Mouse (Mus musculus) gastrocnemius, postnatal 10 days (tissue): ENCODE results near the gene Znrf4. TPM values are rescaled to one million over a fixed set of nuclear protein-coding genes. Genes with fewer than 3 reads are reported as not detected.

Experiments
- DNase-seq: peaks from one replicate; pipeline ENCODE4 v3.0.0; 2021; ENCODE audit warnings: mixed read lengths
- total RNA-seq, 2 experiments: library from RNA; stranded (reverse); gene quantifications; 2 replicates each; pipeline ENCODE4 v1.2.3; 2021

Znrf4 gene
- total RNA-seq, 2 experiments from 2014 or later = not detected

DNA sequence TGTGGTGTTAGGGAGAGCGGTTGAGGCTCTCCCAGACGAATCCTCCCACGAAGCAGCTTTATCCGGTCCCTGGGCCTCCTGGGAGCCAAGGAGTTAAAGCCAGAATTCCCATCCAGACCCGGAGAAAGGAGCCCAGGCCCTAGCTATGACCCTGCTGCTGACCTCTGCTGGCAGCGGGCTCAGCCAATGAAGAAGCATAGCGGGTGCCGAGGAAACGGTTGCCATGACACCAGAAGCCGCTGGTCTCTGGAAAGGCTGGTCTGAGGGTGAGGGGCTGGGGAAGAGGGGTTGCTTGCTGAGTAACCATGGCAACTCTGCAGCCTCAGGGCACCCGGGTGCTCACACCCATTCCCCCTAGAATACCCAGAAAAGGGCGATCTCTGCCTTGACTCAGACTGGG is 24.2 kb downstream of the Znrf4 start:
- no peak for DNase-seq

DNA sequence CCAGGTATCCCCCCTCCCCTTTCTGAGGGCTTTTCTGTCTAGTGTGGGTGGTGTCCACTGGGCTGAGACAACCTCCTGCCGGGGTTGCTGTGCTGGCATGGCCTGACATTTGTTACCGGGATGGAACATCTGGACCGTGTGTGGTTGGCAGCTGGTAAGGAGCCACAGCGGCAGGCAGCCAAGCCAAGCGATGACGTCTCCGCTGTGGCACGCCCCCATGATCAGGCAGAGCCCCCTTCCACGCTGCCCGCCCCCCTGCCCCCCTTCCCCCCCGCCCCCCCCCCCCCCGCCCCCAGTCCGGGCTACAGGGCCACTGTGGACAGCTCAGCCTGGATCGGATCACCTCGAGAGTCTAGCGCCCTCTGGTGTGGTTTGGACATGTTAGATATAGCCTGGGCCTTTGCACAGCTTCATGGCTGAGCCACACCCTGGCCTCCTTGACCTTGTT is 24.8 kb downstream of the Znrf4 start:
- DNase-seq = no peak

DNA sequence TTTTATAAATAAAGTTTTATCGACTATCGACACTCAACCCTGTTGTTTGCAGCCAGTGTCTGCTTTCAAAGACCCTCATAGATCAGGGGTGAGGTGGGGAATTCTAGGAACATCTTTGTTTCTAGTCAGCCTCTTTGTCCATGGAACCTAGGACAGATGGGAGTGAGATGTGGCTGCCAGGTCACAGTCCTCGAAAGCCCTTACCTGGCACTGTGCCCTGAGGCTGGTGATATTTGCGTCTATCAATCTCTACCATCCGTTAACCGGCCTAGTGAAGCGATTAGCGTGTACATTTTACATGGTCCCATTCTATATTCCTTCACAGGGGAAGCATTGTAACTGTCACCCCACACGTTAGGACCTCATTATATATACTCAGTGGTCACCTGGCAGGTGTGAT is 26.3 kb downstream of the Znrf4 start:
- no peak for DNase-seq

DNA sequence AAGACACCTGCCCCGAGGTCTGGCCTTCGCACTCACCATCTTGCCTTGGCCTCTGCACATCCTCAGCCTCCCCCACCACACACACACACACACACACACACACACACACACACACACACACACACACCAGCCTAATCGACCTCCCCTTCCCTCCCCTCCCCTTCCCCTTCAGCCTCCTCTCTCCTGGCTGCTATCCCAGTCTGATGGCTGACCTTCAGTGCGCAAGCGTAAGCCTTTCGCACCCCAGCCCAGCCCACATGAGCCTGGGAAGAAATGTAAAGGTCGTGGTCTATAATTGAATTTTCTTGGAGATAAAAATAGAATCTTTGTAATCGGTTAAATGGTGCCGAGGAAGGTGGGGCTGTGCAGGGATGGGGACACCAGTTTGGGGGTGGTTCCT is 27.1 kb downstream of the Znrf4 start:
- DNase-seq = no peak

DNA sequence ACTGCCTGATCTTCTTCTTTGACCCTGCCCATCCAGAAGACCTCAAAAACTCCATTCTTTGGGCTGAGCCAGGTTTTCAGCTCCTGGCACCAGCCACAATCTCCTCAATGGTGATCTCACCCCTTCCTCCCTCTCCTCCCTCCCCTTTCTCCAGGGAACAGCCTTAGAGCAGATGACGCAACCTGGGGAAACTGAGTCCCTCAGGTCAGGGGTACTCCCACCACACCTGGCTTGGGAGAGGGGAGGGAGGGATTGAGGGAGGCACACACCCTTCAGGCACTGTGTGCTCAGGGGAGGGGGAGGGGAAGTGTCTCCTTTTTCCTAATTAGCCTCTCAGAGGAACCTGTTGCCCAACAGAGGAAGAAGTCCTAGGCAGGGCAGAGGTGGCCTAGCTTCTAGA is 29.6 kb downstream of the Znrf4 start:
- no peak for DNase-seq

DNA sequence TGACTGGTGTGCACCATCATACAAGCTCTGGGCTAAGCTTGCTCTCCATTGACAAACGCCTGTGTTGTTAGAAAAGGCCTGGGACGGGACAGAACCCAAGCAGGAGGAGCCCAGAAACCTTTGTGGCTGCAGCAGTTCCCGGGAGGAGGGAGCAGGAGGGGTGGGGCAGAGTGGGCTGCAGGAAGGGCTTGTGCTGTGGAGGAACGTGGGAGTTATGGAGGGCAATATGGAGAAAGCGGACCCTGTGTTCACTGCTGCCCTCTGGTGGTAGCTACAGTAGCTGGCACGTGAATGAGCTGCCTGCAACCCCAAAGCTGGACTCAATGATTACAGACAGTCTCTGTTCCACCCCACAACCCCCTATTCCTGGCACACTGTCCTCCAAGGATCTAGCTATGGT is 32.9 kb downstream of the Znrf4 start:
- peak; percentile 69 for DNase-seq

DNA sequence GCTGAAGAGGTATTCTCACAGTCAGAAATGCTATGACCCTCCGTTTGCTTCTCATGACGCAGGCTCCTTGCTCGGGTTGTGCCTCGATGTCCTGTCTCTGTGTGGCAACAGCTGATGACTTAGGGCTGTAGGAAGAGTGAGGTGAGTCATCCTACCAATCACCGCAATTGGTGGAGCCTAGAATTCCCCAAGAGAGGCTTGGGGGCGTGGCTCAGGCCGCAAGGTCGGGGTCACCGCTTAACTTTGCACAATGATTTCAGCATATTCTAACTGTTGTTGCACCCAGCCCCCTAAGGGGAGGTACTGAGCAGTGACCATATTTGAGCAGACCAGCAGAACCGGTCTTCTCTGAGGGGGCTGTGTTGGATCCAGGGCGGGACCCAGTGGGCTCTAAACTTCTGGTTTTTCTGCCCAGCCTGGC is 34.0 kb downstream of the Znrf4 start:
- no peak for DNase-seq

DNA sequence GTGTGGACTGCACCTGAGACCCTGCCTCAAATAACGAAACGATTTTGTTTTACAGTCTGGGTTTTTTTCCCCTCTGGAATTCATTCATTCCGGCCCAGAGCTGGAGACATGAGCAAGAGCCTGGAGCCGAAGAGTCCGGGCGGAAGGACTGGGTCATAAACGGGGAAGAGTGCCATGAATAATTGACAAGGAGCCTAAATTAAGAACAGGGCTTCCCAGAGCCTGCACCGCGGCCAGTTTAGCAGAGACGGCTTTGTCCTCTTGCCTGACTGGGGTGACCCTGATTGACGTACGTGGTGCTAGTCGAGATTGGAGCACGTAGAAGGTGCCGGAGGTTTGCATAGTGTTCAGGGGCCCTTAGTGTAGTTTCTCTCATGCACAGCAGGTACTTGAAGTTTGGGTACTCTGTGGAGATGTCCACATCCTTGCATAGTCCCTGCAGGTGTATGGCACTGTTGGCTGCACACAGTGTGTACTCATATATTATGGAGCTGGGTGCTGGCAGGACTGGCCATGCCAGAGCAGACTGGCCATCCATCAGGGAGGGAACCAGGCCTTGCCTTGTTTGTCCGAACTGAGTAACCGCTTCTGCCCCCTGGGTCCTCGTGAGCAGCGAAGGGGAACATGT is 34.9 kb downstream of the Znrf4 start:
- DNase-seq = no peak

DNA sequence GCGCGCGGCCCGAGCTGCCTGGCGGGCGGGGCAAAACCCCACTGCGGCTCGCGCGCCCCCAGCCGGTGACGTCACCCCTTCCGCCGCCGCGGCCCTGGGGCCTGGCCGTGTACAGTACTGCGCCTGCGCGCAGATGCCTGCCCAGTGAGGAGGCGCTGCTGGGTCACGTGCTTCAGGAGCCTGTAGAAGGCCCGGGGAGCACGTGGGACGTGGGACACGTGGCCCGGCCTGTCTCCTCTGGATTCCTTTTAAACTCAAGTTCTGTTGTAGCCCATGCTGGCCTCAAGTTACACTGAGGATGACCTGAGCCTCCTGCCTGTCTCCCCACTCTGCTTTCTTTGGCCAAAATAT is 35.9 kb downstream of the Znrf4 start, which contains the start of gene Ptprs:
Gene Ptprs (minus strand): TSS at position 82 of the 351 bp plus-strand sequence.
- DNase-seq = peak; percentile 92

DNA sequence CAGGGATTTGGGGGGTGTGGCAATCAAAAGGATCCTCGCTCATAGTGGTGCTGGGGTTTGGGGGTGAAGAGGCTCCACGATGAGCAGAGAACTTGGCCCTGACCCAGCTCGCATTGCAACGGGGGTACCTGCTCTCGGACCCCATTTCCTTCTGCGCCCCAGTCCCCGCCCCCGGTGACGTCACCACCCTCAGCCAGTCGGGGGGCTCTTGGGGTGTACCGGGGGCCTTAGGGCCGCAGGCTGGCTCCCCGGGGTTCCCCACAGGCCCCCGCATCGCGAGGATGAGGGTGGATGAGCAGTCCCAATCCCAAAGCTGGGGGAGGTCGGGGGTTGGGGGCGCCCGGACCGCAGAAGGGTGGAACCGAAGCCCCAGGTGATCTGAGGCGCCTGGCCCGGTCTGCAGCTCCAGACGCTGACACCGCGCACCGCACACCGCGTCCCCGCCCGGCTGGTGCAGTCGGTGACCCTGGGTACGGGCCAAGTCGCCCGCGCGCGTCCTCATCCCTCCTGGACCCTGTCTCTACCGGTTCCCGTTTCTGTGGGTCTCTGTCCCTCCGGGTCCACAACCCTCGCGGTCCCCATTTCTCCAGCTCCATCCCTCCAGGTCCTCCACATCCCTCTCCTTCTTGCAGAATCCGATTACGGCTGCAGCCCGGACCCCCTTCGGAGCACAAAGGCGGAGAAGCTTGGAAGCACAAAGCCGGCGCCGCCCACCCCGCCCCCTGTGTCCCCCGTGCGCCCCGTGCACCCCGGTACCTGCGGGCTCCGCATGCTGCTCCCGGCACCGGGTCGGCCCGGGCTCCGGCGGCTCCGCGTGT is 36.4 kb downstream of the Znrf4 start:
- peak; percentile 52 for DNase-seq

DNA sequence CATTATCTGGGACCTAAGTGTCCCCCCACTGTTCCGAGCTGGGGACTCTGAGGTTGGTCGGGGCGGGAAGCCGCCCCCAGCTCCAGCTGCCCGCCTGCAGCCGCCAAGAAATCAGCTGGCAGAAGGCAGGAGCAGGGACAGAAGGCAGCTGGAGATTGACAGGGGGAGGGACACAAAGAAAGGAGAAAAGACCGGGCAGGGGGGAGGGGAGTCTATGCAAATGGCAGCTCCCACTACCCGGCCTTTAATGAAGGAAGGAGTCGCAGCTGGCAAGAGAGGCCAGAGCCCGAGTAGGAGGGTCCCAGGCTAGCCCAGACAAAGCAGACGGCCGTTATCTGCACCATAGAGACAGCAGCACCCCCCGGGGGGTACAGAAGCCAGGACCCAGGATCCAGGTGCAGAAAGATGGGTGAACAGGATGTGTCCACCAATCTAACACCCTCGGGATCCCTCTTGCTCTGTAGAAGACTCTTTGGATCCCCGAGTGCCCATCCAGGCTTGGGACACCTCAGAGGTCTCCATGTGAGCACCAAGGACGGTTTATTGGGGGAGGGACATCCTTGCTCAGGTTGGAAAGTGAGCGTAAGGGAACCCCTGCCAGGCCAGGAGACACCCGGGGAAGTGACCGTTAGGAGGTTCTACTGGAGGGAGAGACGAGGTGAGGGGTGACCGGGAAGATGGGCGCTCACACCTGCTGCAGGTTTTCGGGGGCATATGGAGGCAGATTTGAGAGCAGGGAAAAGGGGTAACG is 37.2 kb downstream of the Znrf4 start:
- no peak for DNase-seq

DNA sequence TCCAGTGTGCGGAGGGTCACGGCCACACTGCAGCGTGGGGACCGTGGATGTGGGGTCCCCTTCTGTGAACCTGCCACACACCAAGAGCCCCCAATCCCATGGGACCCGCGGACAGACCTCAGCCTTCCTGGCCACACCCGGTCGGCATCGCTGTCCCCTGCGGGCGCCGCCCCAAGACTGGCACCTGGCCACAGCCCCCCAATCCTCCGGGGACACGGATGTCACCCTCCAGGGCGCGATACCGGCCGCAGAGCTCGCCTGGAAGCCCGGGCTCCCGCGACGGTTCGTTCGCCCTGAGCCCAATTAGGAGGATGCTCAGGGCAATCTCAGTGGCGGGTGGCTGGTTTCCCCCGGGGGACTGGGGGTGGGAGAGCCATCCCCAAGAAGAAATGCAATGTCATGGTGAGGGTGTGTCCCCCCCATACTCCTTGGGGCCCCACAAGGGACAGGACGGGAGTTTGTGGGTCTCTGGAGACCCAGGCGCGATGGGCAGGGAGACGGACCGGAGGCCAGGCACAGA is 37.9 kb downstream of the Znrf4 start:
- DNase-seq = no peak

DNA sequence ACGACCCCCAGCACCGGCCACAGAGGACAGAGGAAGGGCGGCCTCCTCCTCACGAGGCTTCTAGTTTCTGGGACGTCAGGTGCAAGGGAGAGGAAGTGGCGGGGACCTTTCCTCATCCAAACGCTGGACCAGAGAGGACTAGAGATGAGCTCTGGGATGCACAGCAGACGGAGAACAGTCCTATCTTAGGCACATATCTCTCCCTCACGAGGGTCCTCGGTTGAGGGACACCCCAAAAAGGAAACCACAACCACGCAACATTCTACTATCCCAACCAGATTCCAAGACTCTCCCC is 38.7 kb downstream of the Znrf4 start:
- no peak for DNase-seq

DNA sequence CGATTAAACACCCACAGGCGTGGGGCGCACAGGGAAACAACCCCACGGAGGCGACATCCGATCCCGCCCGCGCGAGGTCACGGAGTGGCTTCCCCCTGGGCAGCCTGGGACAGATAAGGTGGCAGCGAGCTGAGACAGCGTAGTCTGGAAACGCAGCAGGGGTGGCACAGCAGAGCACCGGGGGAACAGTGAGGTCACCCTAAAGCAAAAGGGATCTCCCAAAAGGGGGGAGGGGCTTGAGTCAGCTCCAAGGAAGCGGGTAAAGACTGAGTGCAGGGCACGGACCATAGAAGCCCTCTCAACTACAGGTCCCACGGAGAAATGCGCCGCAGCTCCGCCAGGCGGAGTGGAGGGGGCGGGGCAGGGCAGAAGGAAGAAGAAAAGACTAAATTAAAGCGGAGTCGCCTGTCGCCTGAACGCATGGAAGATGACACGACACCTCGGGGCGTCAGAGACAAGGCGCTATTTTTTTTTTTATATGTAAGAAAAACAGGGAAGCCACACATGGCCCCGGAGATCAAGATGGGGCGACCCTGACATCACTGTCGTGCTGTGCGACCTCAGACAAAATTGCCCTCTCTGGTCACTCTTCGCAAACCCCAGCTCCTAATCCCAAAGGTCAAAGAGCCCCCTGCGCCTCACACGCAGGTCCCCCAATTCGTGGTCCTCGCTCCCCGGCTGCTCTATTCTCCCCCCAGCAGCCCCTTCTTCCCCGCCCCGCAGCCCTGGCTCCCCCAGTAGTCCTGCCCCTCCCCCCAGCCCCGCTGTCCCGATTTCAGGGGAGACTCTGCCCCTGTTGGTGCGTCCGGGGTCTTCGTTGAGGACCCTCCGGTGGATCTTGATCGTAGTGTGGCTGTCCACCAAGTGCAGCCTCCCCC is 39.3 kb downstream of the Znrf4 start:
- peak; percentile 67 for DNase-seq

DNA sequence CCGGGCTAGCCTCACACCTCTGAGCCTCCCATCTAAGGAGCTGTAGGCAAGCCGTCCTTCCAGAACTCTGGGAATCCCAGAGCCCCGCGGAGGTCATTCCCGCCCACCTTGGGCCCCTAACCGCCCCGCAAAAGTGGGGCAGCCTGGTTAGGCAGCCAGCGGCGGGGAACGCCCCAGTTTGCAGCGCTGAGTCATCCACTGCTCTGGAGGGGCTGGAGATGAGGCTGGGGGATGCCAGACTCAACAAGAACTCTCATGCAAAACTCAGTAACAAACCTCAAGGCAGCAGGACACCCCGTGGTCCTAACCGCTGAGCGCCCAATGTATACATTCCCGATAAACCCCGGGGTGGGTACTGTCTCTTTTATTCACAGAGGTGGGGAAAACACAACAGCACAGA is 40.1 kb downstream of the Znrf4 start:
- DNase-seq = no peak

DNA sequence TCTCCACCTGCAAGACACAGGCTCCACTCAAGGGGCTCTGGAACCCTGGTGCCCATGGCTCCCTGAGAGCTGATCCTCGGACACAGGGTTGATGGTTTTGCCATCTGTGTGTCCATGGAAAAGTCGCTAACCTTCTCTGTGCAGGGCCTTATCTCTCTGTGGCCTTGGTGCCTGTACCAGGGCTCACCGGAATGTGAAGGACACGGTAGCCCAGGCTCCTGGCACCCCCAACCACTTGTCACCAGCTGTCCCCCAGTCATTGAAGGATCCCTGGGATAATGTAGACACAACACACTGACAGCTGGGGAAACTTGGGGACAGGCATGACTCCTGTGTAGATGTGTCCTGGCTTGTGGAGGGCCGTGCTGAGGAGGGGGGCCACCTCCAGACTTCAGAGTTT is 41.1 kb downstream of the Znrf4 start:
- DNase-seq = no peak

DNA sequence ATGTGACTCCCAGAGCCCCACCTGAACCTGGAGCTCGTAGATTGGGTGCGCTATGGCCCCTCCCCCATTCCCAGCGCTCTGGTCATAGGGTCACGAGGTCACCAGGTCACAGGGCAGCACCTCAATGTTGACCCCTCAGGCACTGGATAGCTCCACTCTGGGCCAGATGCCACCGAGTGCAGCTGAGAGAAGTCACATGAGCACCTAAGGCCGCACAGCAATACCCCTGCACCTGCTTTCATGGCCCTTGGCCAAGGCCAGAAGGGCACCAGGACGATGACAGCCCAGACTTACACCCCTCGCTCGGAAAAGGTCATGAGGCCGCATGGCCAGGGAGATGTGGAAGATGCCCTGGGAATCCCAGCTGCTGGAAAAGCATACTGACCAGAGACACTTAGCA is 41.7 kb downstream of the Znrf4 start:
- DNase-seq = no peak

DNA sequence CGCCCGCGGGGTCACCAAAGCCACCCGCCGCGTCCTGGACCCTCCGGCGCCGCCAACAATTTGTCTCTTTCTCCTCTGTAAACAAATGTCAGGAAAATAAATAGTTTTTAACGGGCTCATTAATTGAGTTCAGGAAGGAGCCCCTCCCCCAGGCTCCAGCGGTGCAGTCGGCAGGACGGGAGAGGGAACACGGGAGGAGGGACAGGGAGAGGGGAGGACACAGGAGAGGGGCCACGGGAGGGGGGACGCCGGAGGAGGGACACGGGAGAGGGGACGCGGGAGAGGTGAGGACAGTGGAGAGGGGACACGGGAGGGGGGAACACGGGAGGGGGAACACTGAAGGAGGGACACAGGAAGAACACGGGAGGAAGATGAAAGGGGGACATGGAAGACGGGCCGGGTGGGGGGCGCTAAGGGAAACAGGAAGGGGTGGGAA is 42.2 kb downstream of the Znrf4 start:
- DNase-seq = no peak

DNA sequence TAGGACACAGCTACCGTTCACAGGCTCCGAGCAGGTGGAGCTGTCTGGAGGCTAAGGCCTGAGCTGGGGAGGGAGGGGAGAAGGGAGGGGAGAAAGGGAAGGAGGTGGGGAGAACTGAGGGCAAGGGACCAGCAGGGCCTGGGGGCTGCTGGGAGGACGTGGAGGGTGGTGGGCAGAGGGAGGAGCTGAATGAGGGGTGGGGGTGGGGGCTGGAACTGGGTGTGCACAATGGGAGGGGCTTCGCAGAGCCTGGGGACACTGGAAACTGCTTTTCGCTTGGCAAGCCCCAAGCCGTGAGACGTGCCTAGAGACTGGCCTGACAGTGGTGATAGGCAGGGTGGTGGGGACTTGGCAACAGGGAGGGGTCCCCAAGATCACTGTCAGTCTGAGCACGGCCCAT is 43.0 kb downstream of the Znrf4 start:
- no peak for DNase-seq

DNA sequence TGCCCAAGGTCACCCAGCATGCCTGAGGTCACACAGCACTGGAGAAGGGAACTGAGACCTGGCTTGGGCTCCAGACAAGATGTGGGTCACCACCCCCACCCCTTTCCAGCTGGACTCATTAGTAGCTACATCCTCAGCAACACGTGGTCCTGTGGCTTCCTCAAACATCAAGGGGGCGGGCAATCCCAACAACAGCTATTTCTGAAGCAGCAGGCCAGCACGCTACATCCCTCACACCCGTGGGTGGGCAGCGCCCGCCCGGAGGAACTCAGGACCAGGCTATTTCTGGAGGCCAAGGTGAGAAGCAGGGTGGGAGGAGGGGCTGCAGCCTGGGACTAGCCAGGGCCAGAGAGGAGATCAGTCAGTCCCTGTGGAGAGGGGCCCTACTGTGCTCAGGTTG is 43.4 kb downstream of the Znrf4 start:
- no peak for DNase-seq

DNA sequence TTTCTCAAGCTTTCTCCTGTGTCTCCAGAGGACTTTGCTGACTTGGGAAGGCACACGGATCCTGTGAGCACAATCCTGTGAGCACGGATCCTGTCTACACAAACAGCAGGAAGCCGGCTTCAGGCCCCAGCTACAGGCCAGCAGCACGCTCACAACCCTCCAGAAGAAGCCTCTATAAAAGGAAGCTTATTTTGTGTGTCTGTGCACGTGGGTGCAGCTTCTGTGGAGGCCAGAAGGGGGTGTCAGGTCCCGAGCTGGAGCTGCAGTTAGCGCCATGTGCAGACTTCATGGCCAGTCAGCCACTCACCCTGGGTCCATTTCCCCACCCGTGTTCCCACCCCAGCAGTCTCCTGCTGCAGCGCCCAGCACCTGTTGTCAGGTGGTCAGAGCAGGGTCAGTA is 43.9 kb downstream of the Znrf4 start:
- DNase-seq = no peak

DNA sequence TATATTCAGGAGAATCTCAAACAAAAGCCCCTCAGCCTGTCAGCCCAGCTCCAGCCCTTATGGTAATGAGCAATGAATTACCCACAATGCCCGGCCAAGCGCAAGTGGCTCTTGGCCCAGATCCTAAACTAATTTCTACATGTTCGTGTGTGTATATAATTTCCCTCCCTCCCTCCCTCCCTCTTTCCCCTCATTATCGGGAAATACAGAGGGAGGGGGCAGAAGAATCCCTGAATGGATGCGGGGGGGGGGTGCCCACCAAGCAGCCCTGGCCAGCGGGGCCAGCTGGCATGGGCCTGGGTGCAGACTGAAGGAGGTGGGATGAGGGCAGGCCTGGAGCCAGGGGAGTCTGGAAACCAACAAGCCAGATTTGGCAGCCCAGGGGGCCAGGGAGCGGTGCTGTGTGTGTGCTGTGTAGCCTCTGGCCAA is 44.8 kb downstream of the Znrf4 start:
- no peak for DNase-seq
